Mouse (Mus musculus) kidney, postnatal 4 days (tissue): ENCODE data around the gene Hist2h3c2.
"Not testable (repeated sequence)": the region's sequence is repeated elsewhere in the genome, so short reads cannot be mapped to it uniquely, and the experiment has no call there.

Experiments
- DNase-seq, 2 experiments: peaks; one replicate each; pipeline ENCODE4 v3.0.0; 2021; ENCODE audit warnings: mixed read lengths in 2 of 2

The Hist2h3c2 gene

DNA sequence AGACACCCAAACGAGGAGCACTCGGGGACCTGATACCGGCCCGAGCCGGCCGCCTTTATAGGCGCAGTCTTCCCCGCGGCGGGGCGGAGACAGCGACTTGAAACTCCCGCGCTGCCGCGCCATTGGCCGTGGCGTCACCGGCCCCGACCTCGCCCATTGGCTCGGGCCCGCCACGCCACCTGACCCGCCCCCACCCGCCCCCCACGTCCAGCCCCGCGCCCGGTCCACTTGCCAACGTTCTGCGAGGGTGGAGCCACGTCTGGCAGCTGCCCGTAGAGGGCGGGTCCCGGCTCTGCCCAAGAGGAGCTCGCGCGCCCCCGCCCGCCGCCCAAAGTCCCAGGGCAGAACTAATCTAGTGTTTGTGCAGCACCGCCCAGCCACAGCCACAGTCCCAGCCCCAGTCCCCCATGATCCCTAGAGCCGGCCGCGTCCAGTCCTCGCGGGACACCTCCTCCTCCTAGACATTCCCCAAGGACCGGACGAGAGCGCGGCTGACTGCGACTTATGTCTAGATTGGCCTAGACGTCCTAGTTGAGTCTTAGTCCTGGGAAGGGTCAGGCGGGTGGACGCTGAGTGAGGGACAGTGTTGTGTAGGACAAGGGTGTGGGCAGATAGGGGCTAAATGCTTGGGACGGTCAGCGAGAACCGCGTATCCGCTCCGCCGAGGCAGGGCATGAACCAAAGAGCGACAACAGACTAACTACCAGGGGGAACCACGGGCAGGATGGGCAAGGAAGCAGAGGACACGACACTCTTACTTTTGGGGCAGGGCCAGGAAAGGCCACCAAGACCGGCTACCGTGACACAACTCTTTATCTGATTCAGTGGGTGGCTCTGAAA lies at the start of gene Hist2h3c2:
Gene Hist2h3c2, minus strand, starts transcription at position 174 of the 840 bp plus-strand sequence.
- peak; percentile 42 to 73 for DNase-seq

DNA sequence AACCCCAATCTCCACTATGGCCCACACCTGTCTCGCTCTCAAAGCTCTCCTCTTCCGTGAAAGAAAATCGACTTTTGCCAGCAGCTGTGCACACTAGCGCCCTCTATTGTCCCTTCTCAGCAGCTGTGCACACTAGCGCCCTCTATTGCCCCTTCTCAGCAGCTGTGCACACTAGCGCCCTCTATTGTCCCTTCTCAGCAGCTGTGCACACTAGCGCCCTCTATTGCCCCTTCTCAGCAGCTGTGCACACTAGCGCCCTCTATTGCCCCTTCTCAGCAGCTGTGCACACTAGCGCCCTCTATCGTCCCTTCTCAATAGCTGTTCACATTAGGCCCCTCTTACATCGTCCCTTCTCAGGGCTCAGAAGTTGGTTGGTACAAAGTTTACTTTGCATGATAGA lies 48.4 kb upstream of the Hist2h3c2 start:
- DNase-seq = not testable (repeated sequence)

DNA sequence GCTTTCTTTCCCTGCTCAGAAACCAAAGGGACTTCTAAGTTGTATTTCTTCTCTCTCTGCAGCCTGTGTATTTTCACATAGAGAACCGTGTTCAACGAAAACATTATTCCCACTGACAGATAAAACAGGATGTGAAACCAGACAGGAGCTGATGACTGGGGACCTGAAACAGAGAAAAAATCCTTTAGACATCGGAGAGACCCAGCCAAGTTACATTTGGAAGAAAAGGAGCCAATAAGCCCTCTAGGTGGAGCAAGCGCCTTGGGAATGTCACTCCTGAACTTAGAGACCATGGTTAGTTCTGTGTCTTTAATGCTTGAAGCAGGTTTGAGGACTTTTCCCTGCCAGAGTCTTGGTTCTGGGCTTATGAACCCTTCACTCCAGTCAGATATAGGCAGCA lies 45.5 kb upstream of the Hist2h3c2 start:
- peak; percentile 59 to 64 for DNase-seq

DNA sequence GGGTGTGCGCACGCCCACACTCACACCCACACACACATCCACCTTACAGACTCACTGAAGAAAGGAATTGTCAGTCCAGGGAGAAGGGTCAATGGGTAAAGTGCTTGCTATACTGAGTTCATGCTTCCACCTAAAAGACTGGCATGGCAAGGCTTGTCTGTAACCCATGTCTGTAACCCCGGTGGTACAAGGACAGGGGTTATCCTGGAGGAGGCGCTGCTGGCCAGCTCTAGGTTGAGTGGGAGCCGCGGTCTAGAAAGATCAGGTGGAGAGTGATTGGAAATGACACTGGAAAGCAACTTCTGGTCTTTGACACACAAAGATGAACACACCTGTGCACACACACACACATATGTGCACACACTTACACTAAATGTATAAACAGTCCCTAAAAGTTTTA lies 41.7 kb upstream of the Hist2h3c2 start:
- no peak for DNase-seq

DNA sequence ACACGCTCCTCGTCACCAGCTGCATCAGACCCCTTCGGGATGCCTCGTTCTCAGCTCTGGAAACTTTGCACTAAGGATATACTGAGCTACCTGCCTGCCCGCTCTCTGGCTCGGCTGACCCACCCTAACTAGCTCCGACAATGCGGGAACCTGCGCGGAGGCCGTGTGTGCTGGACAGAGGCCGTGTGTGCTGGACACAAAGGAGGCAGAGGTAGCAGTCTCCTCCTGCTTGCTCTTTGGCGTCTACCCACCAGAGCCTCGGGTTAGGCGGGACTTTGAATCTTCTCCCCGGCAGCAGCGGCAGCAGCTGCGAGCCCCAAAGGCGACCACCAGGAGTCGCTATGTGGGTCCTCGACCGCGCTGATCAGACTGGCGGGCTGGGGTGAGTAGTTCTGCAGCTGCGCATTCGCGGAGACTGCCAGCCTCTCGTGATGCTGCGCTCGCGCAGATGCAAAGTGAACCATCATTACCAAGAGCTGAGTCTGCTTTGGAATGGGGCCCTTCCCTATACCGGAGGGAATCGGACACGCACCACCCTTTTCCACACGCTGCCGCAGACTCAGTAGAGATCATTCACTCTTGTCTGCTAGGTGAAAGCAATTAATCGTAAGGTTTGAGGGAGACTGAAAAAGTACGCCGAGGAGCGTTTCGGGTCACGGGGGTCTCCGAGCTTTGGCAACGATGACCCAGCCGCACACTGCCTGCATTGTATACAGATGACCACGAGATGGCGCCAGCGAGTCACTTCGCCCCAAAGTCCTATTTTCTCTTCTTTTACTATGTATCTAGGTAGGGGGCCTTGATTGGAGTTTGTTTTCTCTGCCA lies 39.1 kb upstream of the Hist2h3c2 start:
- DNase-seq = peak; percentile 95 to 96

DNA sequence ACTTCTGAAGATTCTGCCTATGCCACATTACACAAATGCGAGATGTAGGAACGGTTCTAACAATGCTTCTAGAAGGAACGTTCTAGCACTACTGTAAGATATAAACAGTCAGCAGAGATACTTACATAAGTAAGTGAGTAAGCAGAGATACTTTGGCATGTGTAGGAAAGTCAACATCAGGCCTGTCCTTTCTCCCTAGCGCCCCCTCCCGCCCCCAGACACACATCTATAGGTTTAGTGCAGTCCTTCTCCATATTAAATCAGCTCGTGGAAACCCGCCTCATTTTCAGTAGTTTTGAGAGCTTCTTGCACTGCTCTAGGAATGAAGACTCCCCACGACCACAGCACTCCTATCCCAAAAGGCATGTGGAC lies 38.5 kb upstream of the Hist2h3c2 start:
- DNase-seq = peak; percentile 73 to 84

DNA sequence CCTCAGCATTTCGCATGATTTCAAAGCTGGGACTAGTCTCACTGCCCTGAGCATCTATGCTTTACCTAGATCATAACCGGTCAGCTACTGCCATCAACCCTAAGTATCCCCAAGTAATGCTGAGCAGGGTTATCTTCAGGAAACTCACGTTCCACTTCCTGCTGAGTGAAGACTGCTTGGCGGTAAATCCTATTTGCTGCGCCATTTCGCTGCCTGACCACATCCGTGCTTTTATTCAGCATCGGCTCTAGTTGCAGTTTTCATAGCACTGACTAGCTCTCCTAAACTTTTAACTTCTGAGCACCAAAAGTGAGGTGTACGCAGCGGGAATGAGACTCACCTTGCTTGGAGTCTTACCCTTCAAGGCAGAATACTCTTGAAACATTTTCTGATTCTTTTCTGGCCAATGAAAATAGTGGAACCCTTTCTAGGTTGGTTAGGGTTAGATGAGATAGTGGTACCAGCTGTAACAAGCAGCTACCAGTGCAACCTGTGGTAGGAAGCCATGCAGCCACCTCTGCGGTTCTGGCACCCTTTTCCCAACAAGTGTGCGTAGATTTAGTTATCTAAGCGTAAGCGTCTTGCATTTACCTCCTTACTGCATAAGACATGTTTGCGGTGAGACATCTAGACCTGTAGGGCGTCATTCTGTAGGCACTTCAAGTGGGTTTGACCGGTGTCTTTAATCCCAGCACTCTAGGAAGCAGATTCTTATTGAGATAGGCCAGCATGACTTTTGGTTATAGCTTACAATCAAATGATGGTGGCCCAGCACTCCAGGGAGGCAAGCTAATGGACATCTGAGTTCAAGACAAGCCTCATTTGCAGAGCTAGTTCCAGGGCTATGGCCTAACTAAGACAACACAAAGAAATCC lies 34.9 kb upstream of the Hist2h3c2 start:
- peak in 1 of 2 experiments; percentile 30 for DNase-seq

DNA sequence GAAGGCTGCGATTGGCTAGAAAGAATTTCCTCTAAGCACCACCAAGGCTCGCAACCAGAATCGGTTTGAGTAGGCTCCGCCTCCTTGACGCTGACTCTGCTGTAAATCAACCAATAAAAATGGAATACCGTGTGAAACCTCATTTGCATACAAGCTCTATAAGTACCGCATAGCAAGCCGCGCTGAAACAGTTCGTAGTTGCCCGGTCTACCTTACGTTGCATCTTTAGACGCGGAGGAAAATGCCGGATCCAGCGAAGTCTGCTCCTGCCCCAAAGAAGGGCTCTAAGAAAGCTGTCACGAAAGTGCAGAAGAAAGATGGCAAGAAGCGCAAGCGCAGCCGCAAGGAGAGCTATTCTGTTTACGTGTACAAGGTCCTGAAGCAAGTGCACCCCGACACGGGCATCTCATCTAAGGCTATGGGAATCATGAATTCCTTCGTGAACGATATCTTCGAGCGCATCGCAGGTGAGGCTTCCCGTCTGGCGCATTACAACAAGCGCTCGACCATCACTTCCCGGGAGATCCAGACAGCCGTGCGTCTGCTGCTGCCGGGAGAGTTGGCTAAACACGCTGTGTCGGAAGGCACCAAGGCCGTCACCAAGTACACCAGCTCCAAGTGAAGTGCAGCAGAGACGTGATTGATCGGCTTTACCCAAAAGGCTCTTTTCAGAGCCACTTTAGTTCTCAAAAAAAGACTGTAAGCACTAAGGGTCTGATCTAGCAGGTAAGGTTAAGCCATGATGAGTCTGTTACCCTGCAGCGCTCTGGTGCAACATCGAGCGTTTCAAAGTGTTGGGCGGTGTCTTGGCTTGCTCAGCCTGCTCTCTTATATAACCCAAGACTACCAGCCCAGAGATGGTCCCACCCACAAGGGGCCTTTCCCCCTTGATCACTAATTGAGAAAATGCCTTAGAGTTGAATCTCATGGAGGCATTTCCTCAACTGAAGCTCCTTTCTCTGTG lies 30.9 kb upstream of the Hist2h3c2 start, which contains the start of gene Hist2h2bb:
Gene Hist2h2bb, plus strand, starts transcription at position 242 of the 964 bp plus-strand sequence.
- DNase-seq = peak; percentile 84 to 93

DNA sequence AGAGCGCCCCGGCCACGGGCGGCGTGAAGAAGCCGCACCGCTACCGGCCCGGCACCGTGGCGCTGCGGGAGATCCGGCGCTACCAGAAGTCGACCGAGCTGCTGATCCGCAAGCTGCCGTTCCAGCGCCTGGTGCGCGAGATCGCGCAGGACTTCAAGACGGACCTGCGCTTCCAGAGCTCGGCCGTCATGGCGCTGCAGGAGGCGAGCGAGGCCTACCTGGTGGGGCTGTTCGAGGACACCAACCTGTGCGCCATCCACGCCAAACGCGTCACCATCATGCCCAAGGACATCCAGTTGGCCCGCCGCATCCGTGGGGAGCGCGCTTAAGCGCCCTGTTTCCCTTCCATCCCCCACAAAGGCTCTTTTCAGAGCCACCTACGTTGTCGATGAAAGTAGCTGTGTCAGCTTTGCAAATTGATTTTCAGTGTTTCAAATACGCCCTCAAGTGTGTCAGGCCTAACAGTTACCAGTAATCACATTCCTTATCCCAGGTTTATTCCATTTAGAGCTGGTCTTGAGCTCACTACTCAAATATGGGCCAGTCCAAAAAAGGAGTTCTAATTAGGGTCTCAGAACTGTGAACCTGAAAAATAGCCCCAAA lies 29.9 kb upstream of the Hist2h3c2 start:
- DNase-seq = peak in 1 of 2 experiments; percentile 55

DNA sequence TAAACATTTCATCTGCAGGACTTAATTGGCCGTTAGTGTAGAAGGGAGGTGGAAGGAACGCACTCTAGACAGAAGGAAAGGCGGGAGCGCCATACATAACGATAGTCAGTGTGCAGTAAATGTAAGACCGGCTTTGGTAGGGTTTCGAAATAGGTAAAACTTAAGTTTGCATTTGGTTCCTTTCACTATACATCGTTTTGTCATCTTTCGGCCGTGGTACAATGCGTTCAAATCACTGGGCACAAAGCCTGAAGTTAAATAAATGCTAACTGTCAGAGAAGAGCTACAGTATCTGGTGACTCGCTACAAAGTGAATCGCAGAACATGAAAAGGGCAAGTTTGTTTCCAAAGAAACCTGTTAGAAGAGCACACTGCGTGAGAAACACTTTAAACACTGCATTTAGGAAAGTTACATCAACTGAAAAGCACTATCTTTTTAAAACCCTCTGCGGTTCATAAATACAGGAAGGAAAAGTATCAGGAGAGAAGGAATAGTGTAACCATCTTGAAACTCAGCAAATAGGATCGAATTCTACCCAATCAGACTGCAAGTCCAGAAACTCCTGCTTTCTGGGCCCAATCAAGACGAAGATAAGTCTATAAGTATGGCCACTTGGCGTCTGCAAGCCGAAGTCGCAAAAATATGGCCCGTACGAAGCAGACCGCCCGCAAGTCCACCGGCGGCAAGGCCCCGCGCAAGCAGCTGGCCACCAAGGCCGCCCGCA lies 29.3 kb upstream of the Hist2h3c2 start, which contains the start of gene Hist2h3b:
Gene Hist2h3b, plus strand, starts transcription at position 604 of the 725 bp plus-strand sequence.
- DNase-seq = peak; percentile 82 to 88

DNA sequence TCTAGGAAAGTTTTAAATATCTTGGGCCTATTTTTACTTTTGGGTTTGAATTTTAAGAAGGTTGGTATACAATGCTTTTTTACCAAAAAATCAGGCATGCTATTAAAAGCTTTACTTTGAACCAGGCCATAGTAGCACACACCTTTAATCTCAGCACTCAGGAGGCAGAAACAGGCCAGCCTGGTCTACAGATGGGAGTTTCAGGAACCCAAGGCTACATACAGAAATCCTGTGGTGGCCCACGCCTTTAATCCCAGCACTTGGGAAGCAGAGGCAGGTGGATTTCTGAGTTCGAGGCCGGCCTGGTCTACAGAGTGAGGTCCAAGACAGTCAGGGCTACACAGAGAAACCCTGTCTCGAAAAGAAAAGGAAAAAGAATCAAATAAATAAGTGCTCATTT lies 28.6 kb upstream of the Hist2h3c2 start:
- no peak for DNase-seq

DNA sequence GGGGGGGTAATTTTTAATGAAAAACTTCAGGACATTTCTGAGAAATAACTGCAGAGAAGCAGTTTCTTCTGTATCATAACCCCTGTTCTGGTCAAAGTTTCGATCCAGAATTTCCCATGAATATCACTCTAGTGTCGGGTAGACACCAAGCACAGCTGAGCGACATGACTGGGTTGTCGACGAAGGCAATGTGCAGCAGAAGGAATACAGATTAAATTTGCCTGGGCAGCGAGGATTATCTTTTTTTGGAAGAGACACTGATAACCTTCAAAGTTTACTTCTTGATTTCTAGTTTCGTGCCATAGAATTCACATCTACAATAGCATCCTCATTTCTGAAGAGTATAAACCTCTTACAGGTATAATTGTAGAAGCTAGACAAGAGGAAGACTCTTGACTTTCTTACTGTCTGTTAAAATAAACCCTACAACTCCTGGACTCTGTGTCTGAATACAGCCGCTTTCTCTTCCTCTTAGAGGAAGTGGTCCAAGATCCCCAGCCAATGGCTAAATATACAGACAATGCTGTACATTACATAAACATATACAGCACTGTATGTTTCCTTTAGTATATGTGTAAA lies 27.3 kb upstream of the Hist2h3c2 start:
- no peak for DNase-seq

DNA sequence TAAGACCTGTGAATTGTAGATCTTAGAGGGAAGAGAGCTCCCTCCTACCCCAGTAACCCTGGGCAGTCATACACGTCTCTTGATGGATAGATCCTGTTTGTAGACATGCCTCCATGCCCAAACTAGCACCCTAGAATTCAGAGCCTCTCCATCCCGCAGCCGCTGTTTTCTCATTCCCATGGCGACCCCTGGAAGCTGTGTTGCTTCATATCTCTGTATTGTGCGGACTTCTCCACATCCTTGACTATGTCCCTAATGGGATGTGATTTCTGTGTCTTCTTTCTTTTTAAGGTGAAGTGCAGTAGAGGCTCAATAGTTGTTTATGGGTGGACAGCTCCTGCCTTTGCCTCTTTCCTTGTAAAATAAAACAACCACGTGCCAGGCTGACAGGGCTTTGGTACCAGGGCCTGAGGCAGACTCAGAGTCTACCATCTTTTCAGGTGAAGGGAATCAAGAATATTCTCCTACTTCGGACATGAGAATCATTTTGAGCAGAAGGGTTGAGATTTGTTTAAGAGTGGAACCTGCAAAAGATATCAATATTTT lies 25.6 kb upstream of the Hist2h3c2 start:
- DNase-seq = no peak

DNA sequence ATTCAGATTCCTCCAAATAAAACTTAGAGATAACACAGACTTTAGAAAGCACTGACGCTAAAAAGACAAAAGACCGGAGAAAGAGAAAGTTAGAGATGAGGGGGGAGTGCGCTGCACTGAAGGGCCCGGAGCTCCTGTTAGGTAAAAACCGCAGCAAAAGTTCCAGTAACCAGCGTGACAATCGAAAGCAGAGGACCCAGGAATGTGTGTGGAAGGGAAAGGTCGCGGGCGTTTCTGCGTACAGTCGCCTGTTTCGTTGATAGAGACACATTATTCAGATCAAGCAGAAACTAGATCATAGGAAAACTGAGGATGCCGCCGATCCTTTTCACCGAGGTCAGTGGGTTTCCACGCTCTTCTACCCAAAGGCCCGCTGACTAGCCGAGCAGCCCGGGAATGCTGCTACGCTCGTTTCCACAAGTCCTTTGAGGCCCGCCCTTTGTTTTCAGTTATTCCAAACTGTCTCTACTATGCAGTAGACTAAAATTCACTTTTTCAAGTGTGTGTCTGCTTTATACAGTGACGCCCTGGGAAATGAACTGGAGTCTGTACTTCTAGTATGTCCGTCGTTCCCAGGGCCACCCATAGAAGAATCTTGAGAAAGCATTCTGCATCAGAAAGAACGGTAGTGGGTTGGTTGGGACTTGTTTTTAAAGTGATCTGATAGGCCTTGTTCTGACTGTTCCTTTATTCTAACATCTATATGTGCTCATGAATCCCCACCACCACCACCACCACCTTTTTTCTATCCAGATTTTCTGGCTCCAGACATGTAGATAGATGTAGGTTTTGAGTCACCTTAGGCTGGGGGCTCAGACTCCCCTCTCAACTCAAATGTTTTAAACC lies 24.9 kb upstream of the Hist2h3c2 start:
- DNase-seq = peak; percentile 64 to 79

DNA sequence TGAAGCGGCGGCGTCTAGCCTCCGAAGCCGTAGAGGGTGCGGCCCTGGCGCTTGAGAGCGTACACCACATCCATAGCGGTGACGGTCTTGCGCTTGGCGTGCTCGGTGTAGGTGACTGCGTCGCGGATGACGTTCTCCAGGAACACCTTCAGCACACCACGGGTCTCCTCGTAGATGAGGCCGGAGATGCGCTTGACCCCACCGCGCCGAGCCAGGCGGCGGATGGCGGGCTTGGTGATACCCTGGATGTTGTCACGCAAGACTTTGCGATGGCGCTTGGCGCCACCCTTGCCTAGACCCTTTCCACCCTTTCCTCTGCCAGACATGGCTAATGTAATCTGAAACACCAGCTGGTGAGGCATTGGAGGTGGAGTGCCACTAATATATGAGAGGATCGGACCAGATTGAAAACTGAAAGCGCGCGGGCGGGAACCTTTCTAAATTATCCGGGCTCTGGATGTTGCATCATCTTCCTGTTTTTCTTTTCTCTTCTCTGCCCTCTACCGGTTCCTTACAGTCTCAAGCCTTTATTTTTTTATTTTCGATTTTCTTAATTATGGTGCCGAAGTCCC lies 24.1 kb upstream of the Hist2h3c2 start, which contains the start of gene Hist2h4:
Gene Hist2h4, minus strand, starts transcription at position 333 of the 572 bp plus-strand sequence.
- peak; percentile 93 to 95 for DNase-seq

DNA sequence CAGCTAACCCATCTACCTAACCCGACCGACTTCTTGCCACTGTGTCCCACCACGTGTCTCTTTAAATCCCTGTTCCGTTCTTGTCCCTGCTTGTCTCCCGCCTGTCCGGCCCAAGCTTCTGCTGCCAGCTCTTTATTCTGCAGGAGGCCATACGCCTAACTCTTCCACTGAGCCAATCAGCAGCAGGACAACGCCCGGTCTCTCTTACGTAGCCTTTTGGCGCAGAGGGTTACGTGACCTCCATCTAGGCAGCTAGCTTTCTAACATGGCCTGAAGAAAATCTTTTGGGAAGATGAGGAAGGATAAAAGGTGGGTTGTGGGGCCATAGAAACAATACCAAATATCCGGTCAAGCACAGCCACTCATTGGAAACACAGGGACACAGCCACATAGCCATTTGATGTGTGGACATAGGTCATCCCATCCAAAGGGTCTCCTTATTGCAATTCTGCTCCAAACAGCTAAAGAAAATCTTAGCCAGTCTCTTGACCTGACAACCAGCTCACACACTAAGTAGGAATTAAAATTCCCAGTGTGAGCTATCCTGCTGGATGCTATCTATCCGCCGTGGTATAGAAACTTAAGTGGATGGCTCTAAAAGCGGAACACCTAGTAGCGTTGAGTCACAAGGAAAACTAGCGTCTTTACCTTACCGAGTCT lies 23.4 kb upstream of the Hist2h3c2 start:
- peak; percentile 74 to 83 for DNase-seq

DNA sequence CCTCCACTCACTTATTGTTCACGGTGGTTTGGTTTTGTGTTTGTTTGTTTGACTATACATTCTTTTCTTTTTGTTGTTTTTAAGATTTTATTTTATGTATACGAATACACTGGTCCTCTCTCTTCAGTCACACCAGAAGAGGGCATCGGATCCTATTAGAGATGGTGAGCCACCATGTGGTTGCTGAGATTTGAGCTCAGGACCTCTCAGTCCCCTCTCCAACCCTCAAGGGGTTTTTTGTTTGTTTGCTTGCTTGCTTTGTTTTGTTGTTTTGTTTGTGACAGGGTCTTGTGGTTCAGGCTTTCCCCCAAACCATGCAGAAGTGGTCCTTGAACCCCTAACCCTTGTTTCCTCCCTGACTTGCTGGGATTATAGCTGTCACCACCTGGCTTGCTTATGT lies 22.7 kb upstream of the Hist2h3c2 start:
- no peak for DNase-seq
